Mouse (Mus musculus) retina, embryonic 14.5 days (tissue): ENCODE data around the gene Per3.
A peak's percentile ranks its signal among the peaks of the same experiment; 100 is the strongest.

Experiments used
- DNase-seq: peaks from one replicate; pipeline ENCODE4 v3.0.0-alpha.2; 2015; ENCODE audit warnings: low spot score

The Per3 gene

GRCm38 (mm10) chr4:150956369-150957105 is 87.9 kb downstream of the Per3 start:
- DNase-seq, result peak; percentile 37
